ENCODE assay signal across 8 mouse cellular contexts in genomic region chr7:127967922-127968828, GRCm38 (mm10). TPM values are rescaled to one million over a fixed set of nuclear protein-coding genes. Genes with fewer than 3 reads are reported as not detected.
DNase-seq lines count a peak whose midpoint lies in the region; ATAC-seq and TF ChIP-seq lines count a peak whose summit lies in the region.

No protein-coding gene starts in this region.

- intact Hi-C loops in heart, postnatal 14 days (cut with DNase I): loop anchor here (2.0 kb wide), 1 partner anchor 31 kb away; no protein-coding TSS in a partner anchor

- TF ChIP-seq CTCF in G1E (IDR thresholded peaks at IDR 0.05; ENCODE audit: low read depth, low read length): no peak
- TF ChIP-seq CTCF in layer of hippocampus, adult 2 months (conservative IDR thresholded peaks at IDR 0.05): no peak
- no peak for TF ChIP-seq CTCF in lung, adult 2 months (IDR thresholded peaks at IDR 0.05; ENCODE audit: insufficient read depth, low read length)
- TF ChIP-seq CTCF in olfactory bulb, adult 2 months (IDR thresholded peaks at IDR 0.05; ENCODE audit: insufficient read depth, low read depth, low read length): no peak
- TF ChIP-seq CTCF in thymus, adult 2 months (IDR thresholded peaks at IDR 0.05; ENCODE audit: borderline replicate concordance, control insufficient read depth, extremely low read depth, insufficient read depth, low read length, poor library complexity): no peak

- TF ChIP-seq POLR2A in lung, adult 2 months (IDR thresholded peaks at IDR 0.05; ENCODE audit: borderline replicate concordance, extremely low read depth, low read depth, low read length): 0 out of 2 replicates have a peak, but pooled peaks have one; percentile 7
- TF ChIP-seq POLR2A in olfactory bulb, adult 2 months (IDR thresholded peaks at IDR 0.05; ENCODE audit: insufficient read depth, low read depth, low read length): no peak
- no peak for TF ChIP-seq POLR2A in thymus, adult 2 months (IDR thresholded peaks at IDR 0.05; ENCODE audit: control insufficient read depth, extremely low read depth, insufficient read depth, low read length, poor library complexity)

- H3K4me1 ChIP-seq in G1E (ENCODE audit: insufficient read depth, low read depth, low read length): peaks cover 38% of the 10 kb centered on the region
- peaks cover 30% of the 10 kb centered on the region for H3K4me1 ChIP-seq in forebrain, embryonic 15.5 days
- peaks cover 14% of the 10 kb centered on the region for H3K4me1 ChIP-seq in lung, adult 2 months (ENCODE audit: control insufficient read depth, insufficient read depth, low read length)
- peaks cover 8% of the 10 kb centered on the region for H3K4me1 ChIP-seq in olfactory bulb, adult 2 months (ENCODE audit: control insufficient read depth, insufficient read depth, low read length)
- peaks cover 10% of the 10 kb centered on the region for H3K4me1 ChIP-seq in thymus, adult 2 months (replicated peaks; ENCODE audit: control insufficient read depth, insufficient read depth, low read length)

- H3K9me3 ChIP-seq in G1E (replicated peaks): no peaks in the 10 kb centered on the region
- no peaks in the 10 kb centered on the region for H3K9me3 ChIP-seq in forebrain, embryonic 15.5 days

- peak overlapping the region; percentile 87 for H3K4me2 ChIP-seq in forebrain, embryonic 15.5 days (replicated peaks)

- under 1% methylated on average over 35 of the region's 42 CpGs for WGBS in forebrain, embryonic 15.5 days
- 1% methylated on average over 42 of the region's 42 CpGs for WGBS in lung, adult 2 months
- WGBS in olfactory bulb, adult 2 months: under 1% methylated on average over 42 of the region's 42 CpGs
- WGBS in thymus, adult 2 months: under 1% methylated on average over 41 of the region's 42 CpGs

- no peak for ATAC-seq in G1E (ENCODE audit: extremely low read depth, insufficient number of reproducible peaks, low FRiP score, poor library complexity, severe bottlenecking)
- ATAC-seq in forebrain, embryonic 15.5 days (replicated peaks): peak; percentile 20; the same call in 1 of the 2 replicates

- DNase-seq in G1E (ENCODE audit: low spot score): peak; percentile 70
- peak; percentile 83 for DNase-seq in cerebellum, adult 11-12 months
- peak; percentile 87 to 89 for DNase-seq in heart, postnatal 14 days
- peak; percentile 69 to 70 for DNase-seq in layer of hippocampus, adult 2 months (ENCODE audit: low spot score in 2 of 2)
- peak; percentile 79 for DNase-seq in lung, adult 2 months
- DNase-seq in thymus, adult 2 months: peak; percentile 54

- H3K4me3 ChIP-seq in G1E (ENCODE audit: low read depth, low read length): peak overlapping the region; percentile 94
- peak overlapping the region; percentile 78 for H3K4me3 ChIP-seq in forebrain, embryonic 15.5 days
- H3K4me3 ChIP-seq in layer of hippocampus, adult 2 months: peak overlapping the region; percentile 78
- peak overlapping the region; percentile 100 for H3K4me3 ChIP-seq in lung, adult 2 months (replicated peaks; ENCODE audit: extremely low read depth, low read depth, low read length)
- H3K4me3 ChIP-seq in olfactory bulb, adult 2 months (ENCODE audit: insufficient read depth, low read depth, low read length): peak overlapping the region; percentile 95
- H3K4me3 ChIP-seq in thymus, adult 2 months (ENCODE audit: control insufficient read depth, insufficient read depth, low read length): peak overlapping the region; percentile 88

- H3K27me3 ChIP-seq in G1E (ENCODE audit: insufficient read depth, low read length): no peaks in the 10 kb centered on the region; the same call in 1 of the 2 replicates
- H3K27me3 ChIP-seq in forebrain, embryonic 15.5 days: no peaks in the 10 kb centered on the region
- H3K27me3 ChIP-seq in thymus, adult 2 months (ENCODE audit: control insufficient read depth, insufficient read depth, low read length): no peaks in the 10 kb centered on the region

- peak overlapping the region; percentile 99 for H3K9ac ChIP-seq in forebrain, embryonic 15.5 days (replicated peaks)

- peak overlapping the region; percentile 98 for H3K27ac ChIP-seq in forebrain, embryonic 15.5 days (replicated peaks)
- H3K27ac ChIP-seq in layer of hippocampus, adult 2 months: peak overlapping the region; percentile 100
- no peak overlapping the region for H3K27ac ChIP-seq in olfactory bulb, adult 2 months (ENCODE audit: insufficient read depth, low read depth, low read length)
- peak overlapping the region; percentile 44 for H3K27ac ChIP-seq in thymus, adult 2 months (ENCODE audit: control insufficient read depth, insufficient read depth, low read length)

- H3K36me3 ChIP-seq in G1E (replicated peaks): peaks cover 43% of the 10 kb centered on the region
- peaks cover 36% of the 10 kb centered on the region for H3K36me3 ChIP-seq in forebrain, embryonic 15.5 days
- peaks cover 36% of the 10 kb centered on the region for H3K36me3 ChIP-seq in thymus, adult 2 months (ENCODE audit: control insufficient read depth, insufficient read depth, low read length)

RNA-seq across cellular contexts. Expression of gene Fus, which starts 0.9 kb away (rescaled TPM):
- 211 and 218 TPM in 2 replicates for total RNA-seq in G1E (2014; fragmentation: Nextera tagmentation)
- 34.6 and 45.5 TPM in 2 replicates for total RNA-seq in G1E (2017)
- polyA plus RNA-seq in G1E (2012): 568 and 604 TPM in 2 replicates
- 438 and 469 TPM in 2 replicates for polyA plus RNA-seq in forebrain, embryonic 15.5 days (2015; fragmentation: Nextera tagmentation; extraction: Ambion mirVana)
- total RNA-seq in heart, postnatal 14 days (2021): 100 to 1,000 TPM; 169 to 184 TPM
- total RNA-seq in layer of hippocampus, adult 2 months (2021): 100 to 1,000 TPM; 345 to 392 TPM
- 221 and 299 TPM in 2 replicates for polyA plus RNA-seq in lung, adult 2 months (2012; rRNA removed)
- 1,012 and 1,678 TPM in 2 replicates for polyA plus RNA-seq in olfactory bulb, adult 2 months (2012; ENCODE audit: insufficient read depth, insufficient read length, low replicate concordance, missing spikeins)
- 478 and 527 TPM in 2 replicates for polyA plus RNA-seq in thymus, adult 2 months (2012; rRNA removed)

RNA-seq across cellular contexts. Expression of gene Prss36, which starts 21.6 kb away (rescaled TPM):
- total RNA-seq in G1E (2014; fragmentation: Nextera tagmentation) (4.0 and 5.4 TPM in 2 replicates), G1E (2017) (0.76 and 4.9 TPM in 2 replicates)
- 8.5 and 8.9 TPM in 2 replicates for polyA plus RNA-seq in G1E (2012)
- 9.6 and 11.6 TPM in 2 replicates for polyA plus RNA-seq in forebrain, embryonic 15.5 days (2015; fragmentation: Nextera tagmentation; extraction: Ambion mirVana)
- 1 to 10 TPM; 6.4 to 6.7 TPM for total RNA-seq in heart, postnatal 14 days (2021)
- 10 to 100 TPM in 1 of 2 experiments, 1 to 10 TPM in 1; 9.7 to 10.6 TPM for total RNA-seq in layer of hippocampus, adult 2 months (2021)
- 14.6 and 17.5 TPM in 2 replicates for polyA plus RNA-seq in lung, adult 2 months (2012; rRNA removed)
- polyA plus RNA-seq in olfactory bulb, adult 2 months (2012; ENCODE audit: insufficient read depth, insufficient read length, low replicate concordance, missing spikeins): not detected in 2 replicates
- polyA plus RNA-seq in thymus, adult 2 months (2012; rRNA removed): 10.3 and 15.8 TPM in 2 replicates

RNA-seq across cellular contexts. Expression of gene Pycard, which starts 25.5 kb away (rescaled TPM):
- total RNA-seq in G1E (2014; fragmentation: Nextera tagmentation): 2.0 and 2.4 TPM in 2 replicates
- total RNA-seq in G1E (2017): 3.3 and 3.5 TPM in 2 replicates
- 1.2 and 1.3 TPM in 2 replicates for polyA plus RNA-seq in G1E (2012)
- polyA plus RNA-seq in forebrain, embryonic 15.5 days (2015; fragmentation: Nextera tagmentation; extraction: Ambion mirVana): 4.1 and 6.7 TPM in 2 replicates
- 10 to 100 TPM in 1 of 2 experiments, 1 to 10 TPM in 1; 5.6 to 13.6 TPM for total RNA-seq in heart, postnatal 14 days (2021)
- 1 to 10 TPM; 1.9 to 3.0 TPM for total RNA-seq in layer of hippocampus, adult 2 months (2021)
- 28.0 and 66.7 TPM in 2 replicates for polyA plus RNA-seq in lung, adult 2 months (2012; rRNA removed)
- polyA plus RNA-seq in olfactory bulb, adult 2 months (2012; ENCODE audit: insufficient read depth, insufficient read length, low replicate concordance, missing spikeins): 340 TPM in 1 of 2 replicates, not detected in the other
- 420 and 521 TPM in 2 replicates for polyA plus RNA-seq in thymus, adult 2 months (2012; rRNA removed)

RNA-seq across cellular contexts. Expression of gene Trim72, which starts 35.6 kb away (rescaled TPM):
- total RNA-seq in G1E (2014; fragmentation: Nextera tagmentation) (not detected in 2 replicates), G1E (2017) (0.06 and 0.16 TPM in 2 replicates)
- polyA plus RNA-seq in G1E (2012): 0.03 and 0.04 TPM in 2 replicates
- not detected in 2 replicates for polyA plus RNA-seq in forebrain, embryonic 15.5 days (2015; fragmentation: Nextera tagmentation; extraction: Ambion mirVana)
- 100 to 1,000 TPM; 209 to 217 TPM for total RNA-seq in heart, postnatal 14 days (2021)
- total RNA-seq in layer of hippocampus, adult 2 months (2021): 1 to 10 TPM in 1 of 2 experiments, under 1 TPM in 1; 0.77 to 1.0 TPM
- 5.1 and 15.4 TPM in 2 replicates for polyA plus RNA-seq in lung, adult 2 months (2012; rRNA removed)
- polyA plus RNA-seq in olfactory bulb, adult 2 months (2012; ENCODE audit: insufficient read depth, insufficient read length, low replicate concordance, missing spikeins): not detected in 2 replicates
- polyA plus RNA-seq in thymus, adult 2 months (2012; rRNA removed): 1.4 and 13.4 TPM in 2 replicates

RNA-seq across cellular contexts. Expression of gene Prss8, which starts 38.3 kb away (rescaled TPM):
- total RNA-seq in G1E (2014; fragmentation: Nextera tagmentation): not detected in 2 replicates
- 0.05 TPM in 1 of 2 replicates, not detected in the other for total RNA-seq in G1E (2017)
- polyA plus RNA-seq in G1E (2012): not detected in 2 replicates
- 0.20 and 0.29 TPM in 2 replicates for polyA plus RNA-seq in forebrain, embryonic 15.5 days (2015; fragmentation: Nextera tagmentation; extraction: Ambion mirVana)
- total RNA-seq in heart, postnatal 14 days (2021): under 1 TPM in 1 of 2 experiments, not detected in 1; 0.24 TPM
- total RNA-seq in layer of hippocampus, adult 2 months (2021): under 1 TPM; 0.20 to 0.66 TPM
- 157 and 158 TPM in 2 replicates for polyA plus RNA-seq in lung, adult 2 months (2012; rRNA removed)
- not detected in 2 replicates for polyA plus RNA-seq in olfactory bulb, adult 2 months (2012; ENCODE audit: insufficient read depth, insufficient read length, low replicate concordance, missing spikeins)
- polyA plus RNA-seq in thymus, adult 2 months (2012; rRNA removed): 5.4 and 6.9 TPM in 2 replicates
